Mouse (Mus musculus) olfactory bulb, adult 2 months (tissue): Measurements from ENCODE around the gene Triobp. TPM values are rescaled to one million over a fixed set of nuclear protein-coding genes. Genes with fewer than 3 reads are reported as not detected.

Experiments used
- H3K27ac ChIP-seq: fragments of 200-500 bp; 2 replicates; pipeline ENCODE4 v1.5.1; 2012; ENCODE audit warnings: low read depth, low read length; ENCODE audit not compliant: insufficient read depth
- H3K4me1 ChIP-seq: fragments of 200-500 bp; 2 replicates; pipeline ENCODE4 v1.6.1; 2012; ENCODE audit warnings: low read length; ENCODE audit not compliant: control insufficient read depth, insufficient read depth
- H3K4me3 ChIP-seq: fragments of 200-500 bp; 2 replicates; pipeline ENCODE4 v1.5.1; 2012; ENCODE audit warnings: mild to moderate bottlenecking, low read depth, low read length, moderate library complexity; ENCODE audit not compliant: insufficient read depth
- CTCF ChIP-seq: fragments of 200-500 bp; IDR thresholded peaks from 2 replicates; pipeline ENCODE4 v1.5.1; 2012; ENCODE audit warnings: low read depth, mild to moderate bottlenecking, low read length, moderate library complexity; ENCODE audit not compliant: insufficient read depth
- POLR2A ChIP-seq: fragments of 200-500 bp; IDR thresholded peaks from 2 replicates; pipeline ENCODE4 v1.6.1; 2012; ENCODE audit warnings: mild to moderate bottlenecking, low read depth, low read length, moderate library complexity; ENCODE audit not compliant: insufficient read depth
- WGBS: fragments of 180-500 bp; shearing (Covaris S2); methylation state at CpG from one replicate; pipeline ENCODE4 v1.1.7; 2018; 5-methylcytosine and 5-hydroxymethylcytosine counted together
- polyA plus RNA-seq: library from polyadenylated mRNA; stranded (reverse); fragments of >200 nt; gene quantifications from 2 replicates; pipeline ENCODE4 v1.2.4, GENCODE M21; 2012; ENCODE audit warnings: low replicate concordance; ENCODE audit not compliant: missing spikeins, insufficient read depth, insufficient read length

Triobp gene
- polyA plus RNA-seq, 1 experiment, result not detected

DNA sequence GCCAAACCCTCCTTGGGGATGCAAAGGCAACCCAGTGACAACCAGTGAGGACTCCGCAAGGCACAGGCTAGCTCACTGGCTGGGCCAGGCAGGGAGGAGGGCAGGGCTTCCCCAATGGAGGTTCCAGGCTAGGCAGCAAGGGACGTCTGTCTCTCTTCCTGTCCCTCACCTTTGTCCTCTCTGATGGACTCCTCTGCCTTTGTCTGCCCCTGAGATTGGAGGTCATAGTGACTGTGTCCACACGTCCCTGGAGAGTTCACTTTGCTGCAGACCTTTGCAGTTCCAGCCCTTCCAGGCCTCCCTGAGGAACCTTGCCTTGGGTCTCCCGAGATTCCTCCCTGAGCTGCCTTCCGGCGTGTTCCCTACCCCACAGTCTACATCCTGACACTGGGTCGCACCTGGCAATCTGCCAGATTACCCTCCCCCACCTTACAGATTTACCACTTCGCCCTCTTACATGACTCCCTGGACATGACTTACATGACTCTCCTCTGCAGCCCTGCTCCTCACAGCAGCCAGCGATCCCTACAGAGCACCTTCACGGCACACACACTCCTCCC lies 75.2 kb downstream of the Triobp start:
- H3K4me1 ChIP-seq, result peaks cover 27% of the 10 kb centered on the region
- TF ChIP-seq CTCF (no peak), POLR2A (no peak)
- WGBS, result 71% methylated on average over 10 of the region's 10 CpGs
- H3K4me3 ChIP-seq, result no peak overlapping the region
- H3K27ac ChIP-seq, result no peak overlapping the region

DNA sequence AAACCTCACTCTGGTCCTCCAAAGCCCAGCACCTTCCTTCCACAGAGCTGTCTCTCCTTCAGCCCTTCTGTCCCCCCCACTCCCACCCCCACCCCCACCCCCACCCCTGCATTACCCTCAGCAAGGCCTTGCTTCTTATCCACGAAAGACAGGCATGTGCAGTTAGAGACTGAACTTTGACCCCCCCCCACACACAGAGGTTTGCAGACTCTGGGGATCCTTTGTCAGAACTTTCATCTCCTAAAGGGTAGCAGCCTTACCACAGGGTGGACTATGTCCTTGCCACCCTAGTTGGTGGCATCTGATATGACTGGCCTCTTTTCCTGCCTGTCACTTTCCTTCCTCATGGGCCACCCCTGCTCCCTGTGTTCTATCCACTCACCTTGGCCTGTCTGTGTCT lies 75.8 kb downstream of the Triobp start:
- WGBS, result 91% methylated on average over 1 of the region's 1 CpGs
- H3K4me1 ChIP-seq, result peaks cover 28% of the 10 kb centered on the region
- no peak for TF ChIP-seq POLR2A
- no peak for TF ChIP-seq CTCF
- H3K4me3 ChIP-seq, result no peak overlapping the region
- no peak overlapping the region for H3K27ac ChIP-seq

DNA sequence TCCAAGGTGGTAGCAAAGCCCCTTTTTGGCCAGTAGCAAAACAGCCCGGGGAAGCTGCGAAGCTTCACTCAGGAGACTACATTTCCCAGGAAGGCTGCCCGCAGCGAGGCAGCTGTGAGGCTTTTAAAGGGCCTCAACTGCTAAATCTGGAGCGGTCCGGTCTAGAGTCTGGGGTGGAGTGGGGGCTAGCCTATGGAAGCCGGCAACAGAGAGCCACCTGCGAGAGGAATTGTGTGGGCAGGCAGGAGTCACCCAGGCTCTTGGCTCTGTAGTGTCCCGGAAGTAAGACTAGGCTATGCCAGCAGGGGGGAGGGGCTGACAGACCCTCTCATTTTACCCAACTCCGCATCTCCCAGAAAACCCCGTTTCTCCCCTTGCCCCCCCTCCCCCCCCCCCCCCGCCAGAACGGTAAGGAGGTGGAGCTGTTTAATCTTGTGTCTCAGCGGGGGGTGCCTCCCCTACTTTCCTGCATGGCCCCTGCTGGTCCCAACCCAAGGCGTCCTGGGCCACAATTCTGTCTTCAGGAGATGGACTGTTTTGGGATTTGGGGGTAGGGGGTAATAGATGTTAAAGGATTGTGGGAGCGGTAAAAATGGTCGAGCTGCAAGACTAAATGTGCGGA lies 78.3 kb downstream of the Triobp start:
- 15% methylated on average over 18 of the region's 18 CpGs for WGBS
- TF ChIP-seq CTCF, result no peak
- no peak for TF ChIP-seq POLR2A
- Histone ChIP-seq H3K4me1 (peaks cover 39% of the 10 kb centered on the region), H3K4me3 (peak overlapping the region; percentile 31), H3K27ac (no peak overlapping the region)

DNA sequence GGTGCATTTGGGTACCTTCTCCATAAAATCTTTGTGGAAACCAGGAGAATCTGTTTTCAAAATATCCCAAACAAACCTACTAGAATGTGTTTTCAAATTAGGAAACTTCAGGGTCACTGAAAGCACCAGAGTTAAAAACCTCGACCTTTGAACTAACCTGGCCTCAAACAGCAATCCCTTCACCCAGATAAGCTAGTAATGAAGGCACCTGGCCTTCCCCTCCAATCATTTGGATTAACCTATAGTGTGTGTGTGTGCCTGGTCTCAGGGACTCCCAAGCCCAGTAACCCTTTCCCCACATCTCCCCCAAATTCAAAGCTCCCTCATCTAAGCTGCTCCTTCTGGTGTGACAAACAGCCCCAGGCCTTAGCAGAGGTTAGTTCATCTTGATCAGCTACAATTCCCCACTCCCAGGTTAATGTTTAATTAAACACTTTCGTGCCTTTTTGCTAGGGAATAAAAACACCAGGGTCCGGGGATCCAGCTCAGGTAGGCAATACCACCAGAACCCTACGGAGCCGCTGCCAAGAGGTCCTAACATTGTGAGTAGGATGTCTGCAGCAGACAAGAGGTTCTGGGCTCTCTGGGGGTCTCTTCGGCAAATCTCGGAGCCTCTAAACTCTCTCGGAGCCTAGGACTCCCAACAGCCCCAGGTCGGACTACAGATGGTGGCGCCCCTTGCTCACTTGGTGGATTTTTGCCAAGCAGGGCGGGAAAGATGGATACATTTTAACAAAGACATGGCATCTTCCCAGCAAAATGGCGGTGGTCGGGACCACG lies 79.2 kb downstream of the Triobp start:
- TF ChIP-seq POLR2A, result no peak
- no peak for TF ChIP-seq CTCF
- no peak overlapping the region for H3K4me3 ChIP-seq
- peaks cover 44% of the 10 kb centered on the region for H3K4me1 ChIP-seq
- 50% methylated on average over 14 of the region's 14 CpGs for WGBS
- no peak overlapping the region for H3K27ac ChIP-seq

DNA sequence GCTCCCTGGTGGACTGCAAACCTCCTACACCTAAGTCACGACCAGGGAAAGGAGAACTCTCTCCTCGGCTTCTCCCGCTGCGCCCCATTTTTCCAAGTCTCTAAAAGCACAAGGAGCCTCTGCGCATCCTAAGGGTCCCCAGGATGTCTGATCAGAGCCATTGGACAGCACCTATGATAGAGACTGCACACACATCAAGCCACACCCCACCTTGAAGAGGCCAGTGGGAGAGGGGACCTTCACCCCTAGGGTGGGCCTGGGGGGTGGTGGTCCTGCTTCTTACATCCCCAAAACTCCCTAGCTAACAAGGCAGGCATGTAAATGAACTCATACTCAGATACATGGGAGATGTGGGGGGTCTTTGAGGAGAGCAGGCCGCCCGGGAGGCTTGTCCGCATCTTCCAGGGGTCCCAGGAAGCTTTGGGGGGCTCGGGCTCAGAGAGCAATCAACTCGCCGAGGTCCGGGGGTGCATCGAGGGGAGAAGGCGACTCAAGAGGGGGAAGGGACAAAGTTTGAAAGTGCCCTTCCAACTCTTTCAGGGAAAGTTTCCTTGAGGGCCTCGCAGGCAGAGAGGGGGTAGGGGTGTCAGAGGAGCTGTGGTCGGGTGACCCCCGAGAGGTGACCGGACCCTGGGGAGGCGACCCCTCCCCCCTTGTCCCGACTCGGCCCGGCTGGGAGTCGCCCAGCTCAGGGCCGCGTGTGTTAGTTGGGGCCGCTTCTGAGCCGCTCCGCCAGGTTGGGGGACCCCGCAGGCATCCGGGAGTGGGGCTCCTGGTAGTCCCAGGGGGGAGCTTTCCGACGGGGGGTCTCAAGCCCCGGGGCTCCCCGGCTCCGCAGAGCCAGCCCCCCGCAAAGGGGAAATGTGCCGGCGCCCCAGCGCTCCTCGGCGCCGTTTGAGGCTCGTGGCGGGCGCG lies 80.0 kb downstream of the Triobp start:
- TF ChIP-seq CTCF (no peak), POLR2A (no peak)
- WGBS, result 6% methylated on average over 43 of the region's 46 CpGs
- peak overlapping the region; percentile 80 for H3K4me3 ChIP-seq
- peak overlapping the region; percentile 75 for H3K27ac ChIP-seq
- peaks cover 43% of the 10 kb centered on the region for H3K4me1 ChIP-seq

DNA sequence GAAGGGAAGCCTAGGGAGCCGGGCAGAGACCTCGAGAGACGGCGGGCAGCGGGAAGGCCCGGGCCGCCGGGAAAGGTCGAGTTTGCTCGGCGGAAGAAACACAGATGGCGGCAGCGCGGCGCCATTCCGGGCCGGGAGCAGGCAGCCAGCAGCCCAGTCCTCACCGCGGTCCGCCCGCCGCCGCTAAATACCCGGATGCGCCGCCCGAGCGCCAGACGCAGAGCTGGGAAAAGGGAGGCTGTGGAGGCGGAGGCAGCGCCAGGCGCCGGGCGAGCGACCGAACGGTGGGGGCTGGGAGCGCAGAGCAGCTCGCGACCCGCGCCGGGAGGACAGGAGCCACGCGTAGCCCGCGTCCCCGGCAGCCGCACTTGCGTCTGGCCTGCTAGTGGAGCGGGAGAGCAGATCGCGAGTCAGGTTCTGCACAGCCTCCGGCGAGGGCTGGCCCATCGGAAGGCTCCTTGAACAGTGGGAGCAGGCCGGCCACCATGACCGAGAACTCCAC lies 80.8 kb downstream of the Triobp start, which contains the start of gene H1f0:
TSS of gene H1f0 (plus strand) at position 214 of the 502 bp plus-strand sequence.
- Histone ChIP-seq H3K27ac (peak within 1 kb of the TSS; percentile 83), H3K4me1 (peaks cover 36% of the 10 kb centered on the region), H3K4me3 (peak within 1 kb of the TSS; percentile 80)
- peak; percentile 77 for TF ChIP-seq POLR2A
- TF ChIP-seq CTCF, result no peak
- WGBS, result under 1% methylated on average over 56 of the region's 58 CpGs

DNA sequence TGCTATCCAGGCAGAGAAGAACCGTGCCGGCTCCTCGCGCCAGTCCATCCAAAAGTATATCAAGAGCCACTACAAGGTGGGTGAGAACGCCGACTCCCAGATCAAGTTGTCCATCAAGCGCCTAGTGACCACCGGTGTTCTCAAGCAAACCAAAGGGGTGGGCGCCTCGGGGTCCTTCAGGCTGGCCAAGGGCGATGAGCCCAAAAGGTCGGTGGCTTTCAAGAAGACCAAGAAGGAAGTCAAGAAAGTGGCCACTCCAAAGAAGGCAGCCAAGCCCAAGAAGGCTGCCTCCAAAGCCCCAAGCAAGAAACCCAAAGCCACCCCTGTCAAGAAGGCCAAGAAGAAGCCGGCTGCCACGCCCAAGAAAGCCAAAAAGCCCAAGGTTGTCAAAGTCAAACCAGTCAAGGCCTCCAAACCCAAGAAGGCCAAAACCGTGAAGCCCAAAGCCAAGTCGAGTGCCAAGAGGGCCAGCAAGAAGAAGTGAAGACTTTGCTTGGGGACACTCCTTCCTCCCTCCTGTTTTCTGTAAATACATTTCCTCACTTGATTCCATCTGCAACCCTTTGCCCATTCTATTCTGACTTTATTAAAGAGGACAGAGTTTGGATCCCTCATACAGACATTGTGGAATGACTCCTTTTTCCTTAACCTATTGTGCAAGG lies 81.4 kb downstream of the Triobp start:
- Histone ChIP-seq H3K4me3 (peak overlapping the region; percentile 80), H3K27ac (peak overlapping the region; percentile 83), H3K4me1 (peaks cover 33% of the 10 kb centered on the region)
- 18% methylated on average over 16 of the region's 16 CpGs for WGBS
- TF ChIP-seq POLR2A (no peak), CTCF (no peak)

DNA sequence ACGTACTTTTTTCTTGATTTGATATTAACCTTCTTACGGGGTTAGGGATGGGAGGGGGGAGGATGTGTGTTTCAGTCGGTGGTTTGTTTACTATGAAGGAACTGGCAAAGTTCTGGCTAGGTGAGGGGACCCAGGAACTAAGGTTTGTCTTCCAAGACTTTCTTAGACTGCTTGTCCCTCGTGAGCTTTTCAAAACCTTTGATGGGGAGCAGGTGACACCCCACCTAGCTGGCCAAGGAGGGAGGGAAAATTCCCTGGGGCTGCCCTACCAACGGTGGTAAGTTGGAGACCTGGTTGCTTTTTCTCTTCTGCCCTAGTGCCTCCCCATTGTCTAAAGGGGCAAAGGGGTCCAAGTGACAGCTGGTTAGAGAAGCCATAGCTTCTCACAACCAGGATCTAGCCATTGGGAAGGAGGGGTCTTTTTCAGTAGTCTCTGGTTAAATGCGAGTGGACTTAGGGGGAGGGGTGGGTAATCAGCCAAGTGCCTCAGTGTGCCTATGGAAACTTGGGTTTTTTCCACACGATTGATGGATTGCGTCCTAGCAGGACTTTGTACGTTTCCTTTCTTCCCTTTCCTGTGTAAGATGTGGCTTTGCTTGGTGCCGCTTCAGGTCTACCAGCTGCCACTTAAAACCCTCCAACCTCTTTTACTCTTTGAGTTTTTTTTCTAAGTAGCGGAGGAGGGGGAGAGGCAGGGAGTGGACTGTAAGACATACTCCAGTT lies 82.2 kb downstream of the Triobp start:
- H3K4me1 ChIP-seq, result peaks cover 33% of the 10 kb centered on the region
- no peak for TF ChIP-seq CTCF
- TF ChIP-seq POLR2A, result no peak
- no peak overlapping the region for H3K27ac ChIP-seq
- peak overlapping the region; percentile 20 for H3K4me3 ChIP-seq
- WGBS, result 5% methylated on average over 11 of the region's 11 CpGs
